Mouse (Mus musculus) hematopoietic stem cell, adult 5-6 weeks (primary cell): ENCODE data around the gene H2-Ob. TPM values are rescaled to one million over a fixed set of nuclear protein-coding genes. Genes with fewer than 3 reads are reported as not detected.
"Not testable (repeated sequence)": the region's sequence is repeated elsewhere in the genome, so short reads cannot be mapped to it uniquely, and the experiment has no call there.

Experiments used
- ATAC-seq, 2 experiments: fragments of 125-278 bp in 1 of 2; replicated peaks in 1 of 2; 2 replicates each; pipeline ENCODE4 v1.8.0; 2016 to 2017; ENCODE audit warnings: inconsistent platforms in 2 of 2, mild to moderate bottlenecking in 2 of 2, moderate number of reproducible peaks in 2 of 2, low read depth in 1 of 2, moderate TSS enrichment in 1 of 2; ENCODE audit not compliant: low FRiP score in 2 of 2, poor library complexity in 2 of 2, severe bottlenecking in 2 of 2, insufficient read depth in 1 of 2, low TSS enrichment in 1 of 2
- total RNA-seq: library from RNA; stranded (forward); fragments of 172-1452, 232-1000 nt; gene quantifications from 2 replicates; pipeline ENCODE4 v1.2.3, GENCODE M21; 2017

The H2-Ob gene
- total RNA-seq, 1 experiment from 2014 or later, result 60.2 TPM

GRCm38 (mm10) chr17:34225426-34225825, 13.3 kb upstream of the H2-Ob start:
- no peak for ATAC-seq

DNA sequence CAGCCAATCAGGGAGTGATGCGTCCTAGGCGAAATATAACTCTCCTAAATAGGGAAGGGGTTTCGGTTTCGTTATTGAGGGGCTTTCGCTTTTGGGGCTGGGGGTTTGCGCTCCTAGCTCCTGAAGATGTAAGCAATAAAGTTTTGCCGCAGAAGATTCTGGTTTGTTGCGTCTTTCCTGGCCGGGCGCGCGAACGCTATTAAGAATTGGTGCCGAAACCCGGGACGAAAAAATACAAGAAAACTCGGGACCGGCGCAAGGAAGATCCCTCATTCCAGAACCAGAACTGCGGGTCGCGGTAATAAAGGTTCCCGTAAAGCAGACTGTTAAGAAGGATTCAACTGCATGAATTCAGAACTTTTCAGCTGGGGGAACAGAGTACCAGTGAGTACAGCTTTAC, 12.8 kb upstream of the H2-Ob start:
- not testable (repeated sequence) for ATAC-seq

GRCm38 (mm10) chr17:34230971-34231370, 7.7 kb upstream of the H2-Ob start:
- ATAC-seq, result not testable (repeated sequence)

DNA sequence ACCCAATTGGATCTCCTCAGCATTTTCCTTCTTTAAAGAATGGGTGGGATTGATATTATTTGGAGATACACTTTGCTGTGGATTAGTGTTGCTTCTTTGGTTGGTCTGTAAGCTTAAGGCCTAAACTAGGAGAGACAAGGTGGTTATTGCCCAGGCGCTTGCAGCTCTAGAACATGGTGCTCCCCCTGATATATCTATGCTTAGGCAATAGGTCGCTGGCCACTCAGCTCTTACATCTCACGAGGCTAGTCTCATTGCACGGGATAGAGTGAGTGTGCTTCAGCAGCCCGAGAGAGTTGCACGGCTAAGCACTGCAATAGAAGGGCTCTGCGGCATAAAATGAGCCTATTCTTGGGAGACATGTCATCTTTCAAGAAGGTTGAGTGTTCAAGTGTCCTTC, 6.7 kb upstream of the H2-Ob start:
- not testable (repeated sequence) for ATAC-seq

DNA sequence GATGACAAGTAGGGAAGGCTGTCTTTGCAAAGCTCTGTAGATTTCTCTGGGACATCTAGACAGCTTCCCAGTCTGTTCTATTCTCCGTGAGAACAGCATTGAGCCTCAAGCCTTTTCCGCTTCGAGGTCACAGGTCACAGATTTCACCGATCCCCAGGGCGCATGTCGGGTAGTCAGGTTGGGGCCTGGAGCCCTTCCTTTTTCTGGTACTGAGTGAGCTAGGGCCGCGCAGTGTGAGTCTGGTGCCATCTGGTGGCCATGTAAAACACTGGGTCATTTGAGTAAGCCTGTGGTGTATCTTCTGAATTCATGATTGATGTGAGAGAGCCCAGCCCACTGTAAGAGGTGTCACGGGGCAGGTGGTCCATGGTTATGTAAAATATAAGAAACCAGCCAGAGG, 3.8 kb upstream of the H2-Ob start:
- peak; percentile 89 to 91 for ATAC-seq

- no peak for ATAC-seq
Measured at GRCm38 (mm10) chr17:34236691-34237090, 2.0 kb upstream of the H2-Ob start.

DNA sequence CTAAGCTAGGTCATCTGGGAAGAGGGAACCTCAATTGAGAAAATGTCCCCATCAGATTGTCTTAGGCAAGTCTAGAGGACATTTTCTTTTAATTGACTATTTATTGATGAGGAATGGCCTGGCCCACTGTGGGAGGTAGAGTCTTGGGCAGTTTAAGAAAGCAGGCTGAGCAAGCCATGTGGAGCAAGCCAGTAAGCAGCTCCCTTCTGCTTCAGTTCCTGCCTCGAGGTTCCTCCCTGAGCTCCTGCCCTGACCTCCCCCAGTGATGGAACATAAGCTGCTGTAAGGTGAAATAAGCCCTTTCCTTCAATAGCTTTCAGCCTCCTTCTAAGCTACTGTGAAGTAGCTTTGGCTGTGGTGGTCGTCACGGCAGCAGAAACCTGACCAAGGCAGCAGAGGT, 962 bp upstream of the H2-Ob start:
- no peak for ATAC-seq

DNA sequence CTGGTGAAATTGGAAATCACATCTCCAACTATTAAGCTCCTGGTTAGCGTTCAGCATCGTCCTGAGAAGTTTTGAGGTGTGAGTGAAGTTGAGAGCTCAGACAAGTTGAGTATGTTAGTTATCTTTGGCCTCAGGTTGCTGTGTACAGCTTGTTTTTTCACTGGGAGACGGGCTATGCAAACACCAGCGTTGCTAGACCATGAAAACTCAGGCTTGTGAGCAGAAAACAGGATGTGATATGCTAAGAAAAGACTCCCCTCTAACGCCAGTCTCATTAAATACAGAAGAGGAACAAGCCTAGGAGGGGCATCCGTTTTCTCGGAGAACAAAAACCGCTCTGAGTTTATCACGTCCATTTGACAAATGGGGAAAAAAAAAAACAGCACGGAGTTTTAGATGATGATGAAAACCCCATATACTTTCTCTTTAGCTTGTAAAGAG, 918 bp downstream of the H2-Ob start:
- peak; percentile 57 to 84 for ATAC-seq

DNA sequence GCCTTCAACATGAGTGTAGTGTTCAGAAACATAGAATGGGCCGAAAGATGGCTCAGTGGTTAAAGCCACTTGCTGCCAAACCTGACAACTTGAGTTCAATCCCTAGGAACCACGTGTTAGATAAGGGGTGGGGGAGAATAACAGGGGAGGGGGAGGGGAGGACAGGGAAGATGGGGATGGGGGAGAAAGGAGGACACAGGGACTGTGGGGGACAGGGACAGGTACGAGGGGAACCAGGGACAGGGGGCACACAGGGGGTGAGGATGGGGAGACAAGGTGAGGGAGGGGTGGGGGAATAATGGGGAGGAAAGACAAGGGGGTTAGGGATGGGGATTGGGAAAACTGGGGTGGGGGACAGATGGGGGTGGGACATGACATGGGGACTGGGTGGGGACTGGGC, 1.7 kb downstream of the H2-Ob start:
- no peak for ATAC-seq

DNA sequence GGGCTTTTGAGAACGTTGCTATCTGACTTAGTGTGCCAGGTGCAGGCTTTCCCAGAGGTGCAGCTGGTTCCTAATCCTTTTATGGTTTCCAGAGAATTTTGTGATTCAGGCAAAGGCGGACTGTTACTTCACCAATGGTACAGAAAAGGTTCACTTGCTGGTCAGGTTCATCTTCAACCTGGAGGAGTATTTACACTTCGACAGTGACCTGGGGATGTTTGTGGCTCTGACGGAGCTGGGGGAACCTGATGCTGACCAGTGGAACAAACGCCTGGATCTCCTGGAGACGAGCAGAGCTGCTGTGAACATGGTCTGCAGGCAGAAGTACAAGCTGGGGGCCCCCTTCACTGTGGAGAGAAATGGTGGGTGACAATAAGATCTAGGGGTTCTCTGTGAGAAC, 2.2 kb downstream of the H2-Ob start:
- no peak for ATAC-seq

DNA sequence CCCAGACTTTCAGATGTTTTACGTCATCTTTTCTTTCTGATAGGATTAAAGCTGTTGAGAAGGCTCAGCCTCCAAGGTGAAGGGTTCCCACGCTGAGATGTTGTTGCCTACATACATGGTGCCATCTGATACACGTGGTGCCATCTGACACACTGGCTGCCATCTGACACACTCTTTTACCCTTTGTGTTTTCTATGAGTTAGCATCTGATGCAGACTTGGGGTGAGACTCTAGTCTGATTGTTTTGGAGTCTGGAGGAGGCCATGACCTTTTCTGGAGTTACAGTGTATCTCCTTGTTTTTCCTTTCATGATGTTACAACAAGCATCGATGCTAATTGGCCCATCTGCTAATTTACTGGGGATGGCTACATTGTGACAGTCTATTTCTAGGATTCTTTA, 6.0 kb downstream of the H2-Ob start:
- no peak for ATAC-seq

- no peak for ATAC-seq
Measured at GRCm38 (mm10) chr17:34247047-34247446, 8.3 kb downstream of the H2-Ob start.

GRCm38 (mm10) chr17:34248764-34249163, 10.1 kb downstream of the H2-Ob start:
- ATAC-seq, result peak in 1 of 2 experiments; percentile 63; a peak in 2 of 4 replicates

GRCm38 (mm10) chr17:34249361-34249760, 10.7 kb downstream of the H2-Ob start:
- ATAC-seq, result no peak

DNA sequence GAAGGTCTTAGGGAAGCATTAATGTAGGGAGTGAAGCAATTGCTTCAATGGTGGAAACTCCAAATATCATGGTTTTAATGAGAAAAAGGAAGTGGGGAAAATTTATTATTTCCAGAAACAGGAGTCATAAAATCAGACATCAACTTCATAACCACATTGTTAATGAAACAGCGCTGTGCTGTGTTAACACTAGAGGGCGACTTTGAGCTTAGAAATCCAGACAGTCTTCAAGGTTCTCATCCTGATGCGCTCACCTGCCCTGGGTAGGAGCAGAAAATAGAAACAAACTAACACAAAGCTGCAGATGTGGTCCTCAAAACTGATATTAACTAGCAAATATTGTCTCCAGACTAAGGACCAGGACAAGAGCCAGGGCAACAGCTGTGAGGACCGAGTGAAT, 11.2 kb downstream of the H2-Ob start:
- peak; percentile 63 to 77; a peak in 3 of 4 replicates for ATAC-seq

DNA sequence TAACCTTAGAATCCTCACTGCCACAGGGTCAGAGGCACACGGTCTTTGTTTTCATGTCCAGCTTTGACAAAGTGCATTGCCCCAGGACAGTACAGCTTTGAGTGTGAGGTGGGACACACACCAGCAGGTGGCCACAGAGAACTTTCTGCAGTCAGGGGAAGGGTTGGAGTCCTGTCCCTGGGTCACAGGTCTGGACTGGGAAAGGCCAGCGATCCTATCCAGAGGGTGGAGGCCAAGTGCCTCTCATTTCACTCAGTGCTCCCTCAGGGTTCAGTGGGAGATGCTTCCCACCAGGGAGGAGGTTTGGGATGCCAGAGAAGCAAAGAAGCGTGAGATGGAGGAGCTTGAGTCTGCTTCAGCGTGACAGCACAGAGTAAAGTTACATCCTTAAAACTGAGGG, 13.0 kb downstream of the H2-Ob start:
- no peak for ATAC-seq

DNA sequence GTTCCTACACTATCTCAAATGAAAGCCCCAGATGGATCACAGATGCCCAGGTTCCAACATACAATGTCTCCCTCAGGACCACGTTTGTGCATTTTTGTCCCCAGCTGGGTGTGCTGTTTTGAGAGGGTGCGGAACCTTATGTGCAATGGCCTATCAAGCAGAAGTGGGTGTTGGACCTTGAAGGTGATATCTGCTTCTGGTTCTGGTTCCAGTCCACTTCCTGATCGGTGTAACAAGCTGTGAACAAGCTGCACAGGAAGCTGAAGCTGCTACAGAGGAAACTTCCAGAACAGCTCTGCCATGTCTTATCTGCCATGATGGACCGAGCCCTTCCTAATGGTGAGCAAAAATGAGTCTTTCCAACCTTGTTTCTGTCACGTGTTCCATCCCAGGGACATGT, 17.8 kb downstream of the H2-Ob start:
- no peak for ATAC-seq

DNA sequence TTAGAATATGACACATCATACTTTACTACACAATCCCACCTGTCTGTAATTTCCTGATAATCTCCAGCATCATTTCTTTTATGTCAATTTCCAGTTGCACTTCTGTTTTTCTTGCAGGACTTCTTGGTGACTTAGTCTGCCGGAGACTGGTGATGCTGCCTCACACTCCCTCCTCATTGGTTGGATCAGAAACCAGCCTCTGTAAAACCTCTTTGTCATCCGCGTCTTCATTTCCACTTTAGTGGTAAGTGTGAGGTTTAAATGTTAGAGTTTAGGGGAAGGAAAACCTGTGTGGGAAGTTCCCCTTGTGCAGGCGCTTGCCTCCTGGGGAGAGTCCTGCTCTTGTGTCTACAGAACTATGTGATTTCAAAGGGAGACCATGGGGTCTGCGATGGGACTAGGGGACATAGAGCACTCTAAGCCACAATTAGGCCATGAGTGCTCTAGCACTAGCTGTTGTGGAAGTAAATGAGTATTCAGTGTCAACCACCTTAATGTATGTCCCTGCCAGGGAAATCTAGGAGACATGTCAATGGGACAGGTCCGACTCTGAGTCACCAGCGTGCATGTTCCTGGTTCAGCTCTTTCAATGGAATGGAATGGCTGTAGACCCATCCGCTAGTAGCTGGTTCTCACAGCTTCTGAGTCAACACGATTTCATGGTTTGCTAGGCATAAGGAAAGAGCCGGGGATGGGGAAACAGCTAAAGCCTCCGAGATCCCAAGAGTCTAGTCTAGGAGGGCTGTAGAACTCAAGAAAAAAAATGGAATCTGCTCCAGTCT, 19.1 kb downstream of the H2-Ob start, which contains the start of gene H2-Ab1:
Gene H2-Ab1 (plus strand): TSS at position 96 of the 782 bp plus-strand sequence.
- ATAC-seq, result peak; percentile 95 to 96

DNA sequence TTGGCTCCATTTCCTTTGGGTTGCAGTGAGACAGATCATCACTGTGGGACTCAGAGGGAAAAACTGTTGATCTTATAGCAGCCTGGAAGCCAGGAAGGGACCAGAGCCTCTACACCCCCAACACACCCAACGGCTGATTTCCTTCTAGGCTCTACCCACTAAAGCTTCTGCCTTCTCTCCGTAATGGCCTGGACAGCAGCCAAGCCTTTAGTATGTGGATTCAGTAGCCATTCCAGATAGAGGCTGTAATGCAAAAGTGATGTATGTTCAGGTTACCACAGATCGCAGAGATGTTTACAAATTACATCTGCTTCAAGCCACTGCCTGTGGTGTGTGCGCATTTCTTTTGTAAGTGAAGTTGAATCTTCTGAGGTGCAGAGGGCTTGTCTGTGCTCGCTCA, 21.8 kb downstream of the H2-Ob start:
- ATAC-seq, result no peak
